Mouse (Mus musculus) cerebellum, adult 9-10 months (tissue): ENCODE measurements around the gene March6.

Experiments used
- DNase-seq: peaks from one replicate; pipeline ENCODE4 v3.0.0; 2022

Gene March6

GRCm38 (mm10) chr15:31453098-31453916 is 77.5 kb downstream of the March6 start, which contains the start of gene Ropn1l:
Gene Ropn1l, minus strand, starts transcription at chr15:31453737.
- DNase-seq = peak; percentile 85

DNA sequence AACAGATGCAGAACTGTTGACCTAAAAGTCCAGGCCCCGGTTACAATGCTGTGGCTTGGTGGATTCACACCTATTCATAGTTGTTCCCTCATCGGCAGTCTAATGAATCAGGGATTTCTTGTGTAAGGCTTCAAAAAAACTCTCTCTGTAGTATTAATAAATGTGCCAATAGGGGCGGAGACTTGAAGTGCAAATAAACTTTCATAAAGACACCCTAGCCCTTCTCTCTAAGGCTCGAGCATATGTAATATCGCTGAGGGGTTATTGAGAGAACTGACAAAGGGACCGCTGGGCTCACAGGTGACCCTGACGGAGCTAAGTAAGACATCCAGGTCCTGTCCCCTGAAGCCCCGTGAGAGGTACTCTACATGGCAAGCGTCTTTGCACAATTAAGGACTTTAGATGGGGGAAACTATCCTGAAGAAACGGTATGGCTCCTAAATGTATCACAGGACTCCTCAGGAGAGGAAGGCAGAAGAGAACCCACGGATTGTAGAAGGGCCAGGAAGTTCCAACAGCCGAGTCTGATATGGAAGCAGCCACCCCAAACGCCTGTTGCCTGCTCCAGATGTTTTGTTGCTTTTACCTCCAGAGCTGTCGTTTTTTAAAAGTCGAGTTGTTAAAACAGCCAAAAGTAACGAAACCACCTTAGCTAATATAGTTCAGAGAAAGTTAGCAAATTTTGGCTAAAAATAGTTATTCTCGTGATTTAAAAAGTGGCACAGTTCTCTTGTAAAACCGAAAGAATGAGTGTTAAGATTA is 78.3 kb downstream of the March6 start:
- no peak for DNase-seq

- no peak for DNase-seq
These were observed 81.1 kb downstream of the March6 start for GRCm38 (mm10) chr15:31449772-31450171.

GRCm38 (mm10) chr15:31447121-31447520 is 83.7 kb downstream of the March6 start:
- DNase-seq = peak; percentile 54

GRCm38 (mm10) chr15:31442698-31443097 is 88.2 kb downstream of the March6 start:
- no peak for DNase-seq

DNA sequence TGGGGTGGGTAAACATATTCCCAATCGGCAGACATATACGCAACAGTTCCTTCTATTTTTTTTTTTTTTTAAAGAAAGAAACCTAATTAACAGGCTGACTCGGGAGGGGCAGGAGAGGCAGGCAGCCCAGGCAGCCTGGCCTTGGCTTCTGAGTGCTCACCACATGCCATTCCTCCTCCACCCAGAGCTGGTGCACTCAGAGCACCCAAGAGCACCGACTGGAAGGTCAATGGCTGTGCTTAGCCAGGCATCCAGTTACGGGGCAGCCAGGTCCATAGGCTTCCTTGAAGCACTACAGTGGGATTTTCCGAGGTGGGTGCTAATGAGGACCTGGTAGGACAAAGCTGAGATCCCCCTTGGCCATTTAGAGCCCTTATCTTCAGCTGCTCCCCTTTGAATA is 88.9 kb downstream of the March6 start:
- no peak for DNase-seq

GRCm38 (mm10) chr15:31436811-31437210 is 94.0 kb downstream of the March6 start:
- DNase-seq = no peak

- no peak for DNase-seq
These were observed 94.8 kb downstream of the March6 start for GRCm38 (mm10) chr15:31436083-31436482.

DNA sequence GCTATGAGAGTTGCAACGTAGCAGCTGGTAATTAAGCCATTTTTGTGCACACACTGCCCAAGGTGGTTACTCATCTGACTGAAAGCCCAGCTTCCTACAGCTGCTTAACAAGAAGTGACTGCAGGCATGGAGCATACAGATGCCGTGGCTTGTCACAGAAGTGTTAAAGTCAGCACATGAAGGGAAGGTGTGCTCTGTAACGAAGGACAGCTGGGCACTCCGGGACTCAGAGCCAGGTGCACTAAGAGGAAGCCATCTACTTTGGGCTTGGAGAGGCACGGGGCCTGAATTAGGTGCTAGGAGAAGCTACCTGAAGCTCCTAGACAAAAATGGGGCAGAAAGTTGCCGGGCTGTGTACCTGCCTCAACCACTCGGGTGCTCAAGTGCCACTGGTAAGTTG is 97.1 kb downstream of the March6 start:
- no peak for DNase-seq

DNA sequence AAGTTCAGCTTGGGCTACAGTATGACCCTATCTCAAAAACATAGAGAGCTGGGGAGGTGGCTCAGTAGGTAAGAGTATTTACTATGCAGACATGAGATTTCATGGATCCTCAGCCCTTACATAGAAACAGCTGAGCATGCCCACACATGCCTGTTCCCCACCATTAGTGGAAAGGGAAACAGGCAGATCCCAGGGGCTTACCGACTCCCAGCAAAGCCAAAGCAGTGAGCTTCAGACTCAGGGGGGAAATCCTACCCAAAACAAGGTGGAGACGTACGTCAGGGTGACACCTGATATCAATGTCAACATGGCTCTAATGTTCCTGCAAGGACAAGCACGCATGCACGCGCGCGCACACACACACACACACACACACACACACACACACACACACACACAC is 99.0 kb downstream of the March6 start:
- DNase-seq = no peak

GRCm38 (mm10) chr15:31430014-31430413 is 100.8 kb downstream of the March6 start:
- DNase-seq = no peak

DNA sequence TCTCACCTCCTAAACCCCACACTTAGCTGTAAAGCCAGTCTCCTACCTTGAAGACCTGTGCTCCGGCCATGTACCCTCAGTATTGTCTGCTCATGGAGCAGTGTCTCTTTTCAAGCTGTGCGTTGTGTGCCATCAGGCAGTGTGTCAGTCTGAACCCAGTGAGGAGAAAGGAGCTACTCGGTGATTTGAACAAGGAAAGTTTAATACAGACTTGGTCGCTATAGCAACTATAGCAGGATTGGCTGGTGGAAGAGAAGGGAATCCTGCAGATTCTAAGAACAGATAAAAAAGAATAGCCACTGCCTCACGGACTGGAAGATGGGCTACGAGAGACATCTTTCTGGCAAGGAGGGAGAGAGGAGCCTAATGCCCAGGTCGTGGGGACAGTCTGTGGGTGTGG is 101.4 kb downstream of the March6 start:
- DNase-seq = no peak

GRCm38 (mm10) chr15:31428571-31428970 is 102.3 kb downstream of the March6 start:
- DNase-seq = no peak

DNA sequence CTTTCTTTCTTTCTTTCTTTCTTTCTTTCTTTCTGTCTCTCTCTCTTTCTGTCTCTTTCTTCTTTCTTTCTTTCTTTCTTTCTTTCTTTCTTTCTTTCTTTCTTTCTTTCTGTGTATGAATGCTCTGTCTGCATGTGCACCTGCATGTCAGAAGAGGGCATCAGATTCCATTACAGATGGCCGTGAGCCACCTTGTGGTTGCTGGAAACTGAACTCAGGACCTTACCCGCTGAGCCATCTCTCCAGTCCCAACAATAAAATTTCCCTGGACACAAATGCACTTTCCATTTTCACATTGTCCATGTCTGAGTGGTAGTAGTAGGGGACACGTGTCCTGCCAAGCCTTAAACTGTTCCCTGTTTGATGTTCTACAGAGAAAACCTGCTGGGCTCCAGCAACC is 103.5 kb downstream of the March6 start:
- no peak for DNase-seq

GRCm38 (mm10) chr15:31426066-31426706 is 104.7 kb downstream of the March6 start:
- DNase-seq = no peak

DNA sequence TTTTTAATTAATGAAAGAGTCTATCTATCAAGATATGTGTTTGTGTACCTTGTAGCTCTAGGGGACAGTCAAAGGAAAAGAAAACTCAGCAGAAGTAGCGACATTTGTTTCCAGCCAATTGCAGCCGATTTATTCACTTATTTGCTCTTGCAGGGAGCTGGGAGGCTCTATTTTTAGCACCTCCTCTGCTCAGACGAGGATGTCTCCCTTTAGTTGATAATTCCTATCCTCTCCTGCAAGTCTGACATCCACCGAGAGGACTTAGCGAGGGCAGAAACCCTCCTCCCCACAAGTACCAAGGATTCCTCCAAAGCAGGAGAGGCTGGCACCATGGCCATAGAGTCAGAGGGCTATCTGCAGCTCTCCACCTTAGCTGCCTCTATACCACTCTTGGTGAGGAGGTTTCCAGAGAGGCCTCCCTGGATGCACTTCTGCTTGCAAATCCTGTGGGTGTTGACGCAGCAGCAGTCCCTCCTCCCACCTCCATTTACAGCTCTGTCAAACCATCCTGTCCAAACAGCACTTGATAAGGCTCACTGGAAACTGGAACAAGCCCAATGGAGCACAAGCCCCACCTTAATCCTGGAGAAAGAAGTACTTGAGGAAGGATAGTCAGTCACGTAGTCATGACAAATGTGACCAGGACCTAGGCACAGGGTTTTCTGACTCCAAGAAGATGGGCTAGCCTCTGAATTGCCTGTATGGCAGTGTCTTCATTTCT is 108.0 kb downstream of the March6 start:
- DNase-seq = no peak

DNA sequence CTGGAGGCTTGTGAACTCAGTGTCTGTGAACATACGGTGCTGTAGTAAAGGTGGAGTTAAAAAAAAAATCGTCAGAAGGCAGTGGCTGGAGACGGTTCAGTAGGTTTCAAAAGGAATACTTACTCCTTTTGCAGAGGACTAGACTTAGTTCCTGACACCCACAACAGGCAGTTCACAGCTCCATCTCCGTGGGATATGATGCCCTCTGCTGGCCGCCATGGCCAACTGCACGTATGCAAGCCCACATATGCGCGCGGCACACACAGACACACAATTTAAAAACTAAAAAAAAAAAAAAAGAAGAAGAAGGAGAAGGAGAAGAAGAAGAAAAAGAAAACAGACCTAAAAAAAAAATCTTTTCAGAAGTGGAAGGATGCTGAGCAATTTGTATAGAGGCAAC is 111.8 kb downstream of the March6 start:
- DNase-seq = peak; percentile 34

- peak; percentile 5 for DNase-seq
These were observed 112.2 kb downstream of the March6 start for GRCm38 (mm10) chr15:31418686-31419024.

- peak; percentile 77 for DNase-seq
These were observed 112.8 kb downstream of the March6 start for GRCm38 (mm10) chr15:31417796-31418685.

DNA sequence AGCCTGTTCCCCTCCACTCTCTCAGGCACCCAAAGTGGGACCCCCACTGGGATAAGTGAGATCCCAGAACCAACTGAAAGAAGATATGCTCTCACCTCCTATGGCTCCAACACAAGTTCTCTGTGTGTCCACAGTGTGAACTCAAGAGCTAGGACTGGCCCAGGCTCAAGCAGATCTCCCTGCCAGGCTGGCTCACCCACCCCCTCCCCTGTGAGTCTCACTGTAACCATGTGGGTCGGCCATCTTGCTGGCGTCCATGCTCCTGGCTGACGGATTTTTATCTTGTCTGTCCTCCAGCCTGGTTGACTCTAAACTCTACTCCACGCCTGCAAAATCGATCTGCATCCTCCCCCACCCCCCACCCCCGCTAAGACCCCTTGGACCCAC is 113.5 kb downstream of the March6 start:
- DNase-seq = peak; percentile 25

GRCm38 (mm10) chr15:31415181-31415580 is 115.7 kb downstream of the March6 start:
- DNase-seq = no peak
